Mouse (Mus musculus) central nervous system, embryonic 18 days (tissue): Measurements from ENCODE around the gene Glp1r. TPM values are rescaled to one million over a fixed set of nuclear protein-coding genes. Genes with fewer than 3 reads are reported as not detected.

Experiments used
- polyA plus RNA-seq: library from polyadenylated mRNA; depleted of rRNA; stranded (reverse); fragments of >200 nt; gene quantifications from 2 replicates; pipeline ENCODE4 v1.2.3, GENCODE M21; 2012; rRNA removed

Glp1r gene
- polyA plus RNA-seq = 0.47 and 0.49 TPM in 2 replicates

DNA sequence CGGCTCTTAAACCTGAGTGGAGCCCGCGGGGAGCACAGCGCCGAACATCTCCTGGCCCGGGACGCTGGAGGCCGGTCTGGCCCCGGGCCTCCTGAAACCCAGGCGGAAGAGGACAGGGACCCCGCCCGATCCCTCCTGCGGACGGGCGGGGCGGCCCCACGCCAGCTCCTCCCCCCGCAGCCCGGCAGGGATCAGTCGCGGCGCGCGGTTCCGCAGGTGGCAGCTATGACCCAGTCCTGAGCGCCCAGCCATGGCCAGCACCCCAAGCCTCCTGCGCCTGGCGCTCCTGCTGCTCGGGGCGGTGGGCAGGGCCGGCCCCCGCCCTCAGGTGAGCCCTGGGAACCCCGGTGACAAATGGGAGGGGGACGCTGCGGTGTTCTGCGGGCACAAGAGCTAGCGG lies at the start of gene Glp1r:
Gene Glp1r, plus strand, starts transcription at position 191 of the 400 bp plus-strand sequence.

DNA sequence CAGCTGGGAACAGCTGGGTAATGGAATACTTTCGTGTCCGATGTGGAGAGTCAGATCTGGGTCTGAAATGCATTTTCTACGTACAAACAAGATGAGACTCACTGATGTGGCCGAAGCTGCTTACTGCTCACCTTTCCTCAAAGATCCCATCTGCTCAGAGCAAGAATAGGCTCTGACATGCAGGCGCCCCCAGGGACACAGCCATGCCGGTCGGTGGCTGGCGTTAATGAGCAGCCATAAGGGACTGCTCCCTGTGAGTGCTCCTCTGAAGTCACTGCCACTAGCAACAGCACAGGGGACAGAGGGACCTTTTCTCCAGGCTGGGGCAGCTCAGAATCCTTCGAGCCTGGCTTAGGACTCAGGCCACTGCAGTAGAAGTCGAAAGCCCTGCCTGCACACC lies 52.7 kb downstream of the Glp1r start, which contains the start of gene Umodl1:
Gene Umodl1, plus strand, starts transcription at position 301 of the 400 bp plus-strand sequence.

Other genes with a start within 250 kb of the Glp1r start
- gene Umodl1, start 52.8 kb downstream of the Glp1r start, polyA plus RNA-seq = 0.06 and 0.07 TPM in 2 replicates
- gene Abcg1, start 155.9 kb downstream of the Glp1r start, polyA plus RNA-seq = 7.4 and 10.2 TPM in 2 replicates
- gene Tff3, start 227.8 kb downstream of the Glp1r start, polyA plus RNA-seq = 0.33 TPM in 1 of 2 replicates, not detected in the other
- gene Tff2, start 242.5 kb downstream of the Glp1r start, polyA plus RNA-seq = not detected in 2 replicates